Mouse (Mus musculus) heart, adult 2 months (tissue): ENCODE data around the gene Ddrgk1. TPM values are rescaled to one million over a fixed set of nuclear protein-coding genes. Genes with fewer than 3 reads are reported as not detected.
A peak's percentile ranks its signal among the peaks of the same experiment; 100 is the strongest.
"Not testable (repeated sequence)": the region's sequence is repeated elsewhere in the genome, so short reads cannot be mapped to it uniquely, and the experiment has no call there.

Source experiments
- DNase-seq, 2 experiments: peaks; one replicate each; pipeline ENCODE4 v3.0.0; 2021
- H3K27ac ChIP-seq: fragments of 200-600 bp; 2 replicates; pipeline ENCODE4 v1.8.1; 2022
- H3K27me3 ChIP-seq: fragments of 200-500 bp; 2 replicates; pipeline ENCODE4 v1.6.1; 2012; ENCODE audit warnings: mild to moderate bottlenecking, low read length, inconsistent platforms, mixed read lengths; ENCODE audit not compliant: control insufficient read depth, insufficient read depth
- H3K36me3 ChIP-seq: fragments of 200-500 bp; 2 replicates; pipeline ENCODE4 v1.6.1; 2012; ENCODE audit warnings: low read length, inconsistent platforms; ENCODE audit not compliant: control insufficient read depth, insufficient read depth
- H3K4me1 ChIP-seq: fragments of 200-500 bp; 2 replicates; pipeline ENCODE4 v1.6.1; 2011; ENCODE audit warnings: low read length; ENCODE audit not compliant: control insufficient read depth, insufficient read depth
- H3K4me3 ChIP-seq: fragments of 200-600 bp; 2 replicates; pipeline ENCODE4 v1.8.1; 2022
- H3K79me2 ChIP-seq: fragments of 200-500 bp; replicated peaks from 2 replicates; pipeline ENCODE4 v1.6.1; 2012; ENCODE audit warnings: mild to moderate bottlenecking, inconsistent platforms, low read length, moderate library complexity, mixed read lengths; ENCODE audit not compliant: control insufficient read depth, insufficient read depth
- H3K9ac ChIP-seq: fragments of 200-500 bp; 2 replicates; pipeline ENCODE4 v1.6.1; 2012; ENCODE audit warnings: low read depth, mild to moderate bottlenecking, control low read depth, inconsistent platforms, low read length, mixed read lengths
- CTCF ChIP-seq: fragments of 200-600 bp; IDR thresholded peaks from 2 replicates; pipeline ENCODE4 v1.8.1; 2022; ENCODE audit warnings: antibody characterized with exemption, mild to moderate bottlenecking, moderate library complexity
- EP300 ChIP-seq: fragments of 200-500 bp; IDR thresholded peaks from 2 replicates; pipeline ENCODE4 v1.6.1; 2011; ENCODE audit warnings: low read depth, low read length, control low read depth; ENCODE audit not compliant: insufficient read depth
- POLR2A ChIP-seq: fragments of 200-500 bp; IDR thresholded peaks from 2 replicates; pipeline ENCODE4 v1.6.1; 2011; ENCODE audit warnings: mild to moderate bottlenecking, low read depth, low read length, control low read depth; ENCODE audit not compliant: insufficient read depth
- WGBS: fragments of 180-500 bp; shearing (Covaris S2); methylation state at CpG from one replicate; pipeline ENCODE4 v1.1.7; 2018; 5-methylcytosine and 5-hydroxymethylcytosine counted together
- intact Hi-C: fragments of 180-260 bp; cut with DNase I; formaldehyde crosslinking; loops from one replicate; pipeline ENCODE4 v1.15.1; 2025
- polyA plus RNA-seq: library from polyadenylated mRNA; depleted of rRNA; stranded (reverse); fragments of >200 nt; gene quantifications from 2 replicates; pipeline ENCODE4 v1.2.3, GENCODE M21; 2012
- total RNA-seq, 2 experiments: library from RNA; stranded (reverse); gene quantifications; 2 replicates each; pipeline ENCODE4 v1.2.3; 2021

The Ddrgk1 gene
- total and polyA plus RNA-seq, 3 experiments, result 47.0 to 96.0 (median 71.1) TPM

DNA sequence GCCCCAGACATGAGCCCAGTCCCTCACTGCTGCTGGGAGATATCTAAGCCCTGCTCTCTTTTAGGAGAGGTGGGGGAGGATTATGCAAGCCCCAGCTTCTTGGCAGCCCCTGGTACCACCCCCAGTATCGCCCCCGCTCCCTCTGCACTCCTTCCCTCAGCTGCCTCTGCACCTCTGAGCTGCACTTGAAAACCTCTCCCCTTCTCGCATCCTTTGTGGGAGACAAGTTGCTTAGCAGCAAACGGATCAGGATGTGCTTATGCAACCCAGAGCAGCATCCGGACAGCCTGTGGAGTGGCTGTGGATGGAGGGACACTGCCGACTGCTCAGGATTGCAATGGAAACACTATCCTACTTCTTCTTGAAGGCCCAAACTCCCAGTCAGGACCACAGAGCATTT lies 6.9 kb downstream of the Ddrgk1 start:
- intact Hi-C loops, result no loop called here
- H3K27me3 ChIP-seq, result no peaks in the 10 kb centered on the region
- no peaks in the 10 kb centered on the region for H3K36me3 ChIP-seq
- TF ChIP-seq POLR2A, result no peak
- TF ChIP-seq EP300, result no peak
- TF ChIP-seq CTCF, result no peak
- DNase-seq, result no peak
- no peak overlapping the region for H3K27ac ChIP-seq
- no peaks in the 10 kb centered on the region for H3K79me2 ChIP-seq
- 88% methylated on average over 6 of the region's 6 CpGs for WGBS
- no peak overlapping the region for H3K9ac ChIP-seq
- no peak overlapping the region for H3K4me3 ChIP-seq
- no peaks in the 10 kb centered on the region for H3K4me1 ChIP-seq

DNA sequence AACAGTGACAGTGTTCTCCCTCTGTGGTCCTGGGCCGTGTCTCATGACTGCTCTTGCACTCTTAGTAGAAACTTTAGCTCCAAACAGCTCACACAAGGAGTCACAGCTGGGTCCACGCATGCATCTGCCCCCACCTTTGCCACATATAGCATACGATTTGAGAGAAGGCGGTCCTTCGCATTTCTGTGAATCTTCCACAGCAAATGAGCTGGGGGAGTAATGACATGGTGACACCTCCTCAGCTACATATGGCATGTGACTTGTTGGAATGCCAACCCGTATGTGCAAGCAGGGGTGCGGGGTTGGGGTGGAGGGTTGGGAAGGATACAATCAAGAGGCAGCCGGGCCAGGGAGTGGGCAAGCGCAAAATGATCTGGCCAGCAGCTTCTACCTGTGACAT lies 7.9 kb downstream of the Ddrgk1 start:
- intact Hi-C loops, result no loop called here
- WGBS, result 92% methylated on average over 9 of the region's 9 CpGs
- TF ChIP-seq CTCF (no peak), EP300 (no peak), POLR2A (no peak)
- H3K9ac ChIP-seq, result no peak overlapping the region
- DNase-seq, result no peak
- H3K79me2 ChIP-seq, result no peaks in the 10 kb centered on the region
- no peaks in the 10 kb centered on the region for H3K36me3 ChIP-seq
- no peak overlapping the region for H3K27ac ChIP-seq
- no peaks in the 10 kb centered on the region for H3K4me1 ChIP-seq
- no peak overlapping the region for H3K4me3 ChIP-seq
- no peaks in the 10 kb centered on the region for H3K27me3 ChIP-seq

DNA sequence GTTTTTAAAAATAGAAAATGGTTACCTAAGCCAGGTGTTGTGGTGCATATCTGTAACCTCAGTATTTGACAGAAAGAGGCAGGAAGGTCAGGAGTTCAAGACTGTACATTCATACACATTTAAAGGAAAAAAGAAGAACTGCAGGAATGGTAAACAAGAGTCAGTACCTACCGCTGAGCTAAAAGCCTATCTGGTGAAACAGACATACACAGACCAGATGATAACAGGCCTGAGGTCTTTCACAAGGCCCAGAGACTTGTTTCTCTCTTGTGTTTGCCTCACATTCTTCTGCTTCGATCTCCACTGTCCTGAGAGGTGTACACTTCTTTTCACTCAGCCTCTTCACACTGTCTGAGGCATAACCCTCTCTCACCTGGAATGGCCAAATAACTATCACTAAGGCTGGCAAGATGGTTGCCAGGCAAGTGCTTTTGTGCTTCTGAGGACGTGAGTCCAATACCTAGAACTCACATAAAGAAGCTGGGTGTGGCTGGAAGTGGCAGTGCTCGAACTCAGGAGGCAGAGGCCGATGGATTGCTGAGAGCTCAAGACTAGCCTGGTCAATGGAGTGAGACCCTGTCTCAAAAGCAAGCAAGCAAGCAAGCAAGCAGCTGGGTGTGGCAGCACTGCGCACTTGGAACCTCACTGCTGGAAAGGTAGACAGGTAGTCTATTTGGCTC lies 8.7 kb downstream of the Ddrgk1 start:
- Histone ChIP-seq H3K9ac (no peak overlapping the region), H3K4me1 (no peaks in the 10 kb centered on the region), H3K79me2 (no peaks in the 10 kb centered on the region), H3K36me3 (no peaks in the 10 kb centered on the region), H3K27me3 (no peaks in the 10 kb centered on the region), H3K27ac (no peak overlapping the region), H3K4me3 (no peak overlapping the region)
- intact Hi-C loops, result no loop called here
- no peak for DNase-seq
- TF ChIP-seq CTCF, result no peak
- TF ChIP-seq EP300, result no peak
- TF ChIP-seq POLR2A, result no peak
- 90% methylated on average over 6 of the region's 6 CpGs for WGBS

DNA sequence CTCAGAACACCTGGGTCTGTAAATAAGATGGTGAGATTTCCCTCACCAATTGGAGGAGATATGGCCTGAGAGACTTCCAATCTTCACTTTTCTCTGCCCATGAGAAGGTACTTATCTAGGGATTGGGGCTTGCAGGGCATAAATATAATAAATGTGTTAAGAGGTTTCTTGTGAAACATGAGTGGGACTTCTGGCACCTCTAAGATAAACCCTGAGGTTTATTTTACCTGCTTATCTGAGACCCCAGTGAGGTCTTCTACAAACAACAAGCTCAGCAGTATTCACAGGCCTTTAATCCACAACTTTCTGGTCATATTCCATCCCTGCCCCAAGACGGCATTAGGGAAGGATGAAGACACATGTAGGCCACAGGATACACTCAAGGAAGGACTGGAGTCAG lies 10.7 kb downstream of the Ddrgk1 start:
- H3K27ac ChIP-seq, result no peak overlapping the region
- 85% methylated on average over 1 of the region's 1 CpGs for WGBS
- DNase-seq, result no peak
- no peak overlapping the region for H3K4me3 ChIP-seq
- H3K4me1 ChIP-seq, result no peaks in the 10 kb centered on the region
- H3K27me3 ChIP-seq, result no peaks in the 10 kb centered on the region
- TF ChIP-seq CTCF (no peak), EP300 (no peak)
- H3K79me2 ChIP-seq, result no peaks in the 10 kb centered on the region
- intact Hi-C loops, result no loop called here
- H3K36me3 ChIP-seq, result no peaks in the 10 kb centered on the region
- no peak overlapping the region for H3K9ac ChIP-seq

DNA sequence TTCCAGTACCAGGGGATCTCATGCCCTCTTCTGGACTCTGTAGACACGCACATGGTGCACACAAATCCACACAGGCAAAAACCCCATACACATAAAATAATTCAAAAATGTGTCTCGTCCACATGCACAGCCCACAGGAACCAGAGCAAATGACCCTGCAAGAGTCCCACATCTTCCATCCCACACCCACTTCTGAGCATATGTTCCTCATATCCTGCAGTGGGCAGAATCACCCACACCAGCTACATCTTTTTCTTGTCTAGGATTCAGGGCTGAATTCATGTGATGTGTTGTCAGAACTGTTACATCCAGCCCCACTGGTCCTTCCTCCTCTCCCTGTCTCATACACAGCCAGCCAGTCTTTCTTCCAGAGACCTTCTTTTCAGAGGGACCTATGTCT lies 11.2 kb downstream of the Ddrgk1 start:
- intact Hi-C loops, result no loop called here
- WGBS, result 95% methylated on average over 2 of the region's 2 CpGs
- H3K9ac ChIP-seq, result no peak overlapping the region
- no peaks in the 10 kb centered on the region for H3K4me1 ChIP-seq
- H3K36me3 ChIP-seq, result no peaks in the 10 kb centered on the region
- no peaks in the 10 kb centered on the region for H3K27me3 ChIP-seq
- H3K27ac ChIP-seq, result no peak overlapping the region
- no peaks in the 10 kb centered on the region for H3K79me2 ChIP-seq
- DNase-seq, result no peak
- no peak for TF ChIP-seq POLR2A
- no peak for TF ChIP-seq EP300
- no peak overlapping the region for H3K4me3 ChIP-seq

GRCm38 (mm10) chr2:130649028-130649427 lies 15.4 kb downstream of the Ddrgk1 start:
- H3K27ac ChIP-seq, H3K36me3 ChIP-seq, H3K4me1 ChIP-seq, DNase-seq, H3K4me3 ChIP-seq, H3K9ac ChIP-seq, intact Hi-C loops, H3K27me3 ChIP-seq, H3K79me2 ChIP-seq: not testable (repeated sequence)
- WGBS, result 78% methylated on average over 6 of the region's 6 CpGs
- TF ChIP-seq CTCF, result peak; percentile 30; the same call in 1 of the 2 replicates

GRCm38 (mm10) chr2:130645198-130645597 lies 19.3 kb downstream of the Ddrgk1 start:
- WGBS, result 73% methylated on average over 4 of the region's 4 CpGs
- DNase-seq, result no peak
- no peaks in the 10 kb centered on the region for H3K79me2 ChIP-seq
- H3K9ac ChIP-seq, result no peak overlapping the region
- no peaks in the 10 kb centered on the region for H3K27me3 ChIP-seq
- no peaks in the 10 kb centered on the region for H3K36me3 ChIP-seq
- H3K4me1 ChIP-seq, result peaks cover 1% of the 10 kb centered on the region
- TF ChIP-seq POLR2A (no peak), CTCF (no peak), EP300 (no peak)
- intact Hi-C loops, result no loop called here
- no peak overlapping the region for H3K27ac ChIP-seq
- H3K4me3 ChIP-seq, result no peak overlapping the region
